Mouse (Mus musculus) bone marrow macrophage, adult 2 months (primary cell): Measurements from ENCODE around the gene Pkdcc.

ENCODE experiments used
- CTCF ChIP-seq: IDR thresholded peaks from 2 replicates; pipeline ENCODE4 v1.5.1; 2012; ENCODE audit warnings: low read depth, mild to moderate bottlenecking, low read length, moderate library complexity
- POLR2A ChIP-seq: IDR thresholded peaks from 2 replicates; pipeline ENCODE4 v1.6.1; 2012; ENCODE audit warnings: mild to moderate bottlenecking, low read depth, low read length, borderline replicate concordance

DNA sequence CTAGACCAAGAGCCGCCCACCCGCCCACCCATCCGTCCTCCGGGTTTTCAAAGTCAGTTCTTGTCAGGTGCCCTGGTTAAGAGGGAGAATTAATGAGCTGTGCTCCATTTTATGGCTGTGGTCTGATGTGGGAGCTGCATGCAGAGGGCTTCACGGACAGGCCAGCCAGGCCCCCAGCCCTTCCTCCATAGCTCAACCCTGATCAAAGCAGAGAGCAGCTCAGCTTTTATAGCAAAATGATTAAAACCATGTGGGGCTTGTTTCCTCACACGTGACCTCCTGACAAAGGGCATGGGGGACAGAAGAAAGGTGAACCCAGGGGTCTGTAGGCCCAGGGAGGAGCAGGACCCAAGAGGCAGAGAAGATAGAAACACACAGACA lies 36.0 kb upstream of the Pkdcc start:
- TF ChIP-seq POLR2A (no peak), CTCF (no peak)
